Mouse (Mus musculus): ENCODE data around the gene Rab35. TPM values are rescaled to one million over a fixed set of nuclear protein-coding genes. Genes with fewer than 3 reads are reported as not detected.

Gene Rab35
- polyA plus RNA-seq (2015; fragmentation: Nextera tagmentation; extraction: Ambion mirVana) = 22.1 and 23.3 TPM in 2 replicates

- peak; percentile 96 for DNase-seq (ENCODE audit: low spot score)
Measured at GRCm38 (mm10) chr5:115631505-115632357, at the start of gene Rab35. TSS of gene Rab35 (plus strand) at chr5:115631908.

- no peak for DNase-seq (ENCODE audit: low spot score)
Measured at GRCm38 (mm10) chr5:115585616-115586015, 46.1 kb upstream of the Rab35 start.

DNA sequence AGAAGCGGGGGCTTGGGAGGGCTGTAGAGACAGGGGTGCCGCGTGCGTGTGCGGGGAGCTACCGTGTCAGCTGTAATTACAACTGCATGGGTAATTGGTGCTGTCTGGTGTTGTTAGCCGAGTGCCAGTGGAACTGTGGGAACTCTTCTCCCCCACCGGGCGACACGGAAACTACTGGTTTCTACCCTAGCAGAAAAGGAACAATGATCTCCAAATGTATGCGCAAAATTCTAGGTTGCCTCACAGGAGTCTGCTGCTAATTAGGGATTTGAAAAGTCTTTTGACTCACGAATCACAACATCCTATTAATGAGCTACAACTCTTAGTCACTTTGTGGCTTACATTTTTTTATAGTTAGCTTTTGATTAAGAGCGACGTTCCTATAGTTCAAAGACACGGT, 45.5 kb upstream of the Rab35 start:
- DNase-seq (ENCODE audit: low spot score) = no peak

DNA sequence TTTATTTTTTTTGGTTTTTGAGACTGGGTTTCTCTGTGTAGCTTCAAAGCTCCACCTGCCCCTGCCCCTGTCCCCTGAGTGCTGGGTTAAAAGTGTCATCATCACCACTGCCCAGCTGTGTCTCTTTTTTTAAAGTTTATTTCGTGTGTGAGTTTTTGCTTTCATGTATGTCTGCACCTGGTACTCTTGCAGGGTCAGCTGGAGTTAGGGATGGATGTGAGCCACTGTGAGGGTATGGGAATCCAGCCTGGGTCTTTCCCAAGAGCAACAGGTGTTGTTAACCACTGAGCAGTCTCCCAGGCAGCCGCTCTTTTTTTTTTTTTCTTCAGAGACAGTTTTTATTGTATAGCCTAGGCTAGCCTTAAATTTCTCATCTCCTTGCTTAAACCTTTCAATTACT, 44.9 kb upstream of the Rab35 start:
- no peak for DNase-seq (ENCODE audit: low spot score)

GRCm38 (mm10) chr5:115591028-115591427, 40.7 kb upstream of the Rab35 start:
- DNase-seq (ENCODE audit: low spot score) = no peak

DNA sequence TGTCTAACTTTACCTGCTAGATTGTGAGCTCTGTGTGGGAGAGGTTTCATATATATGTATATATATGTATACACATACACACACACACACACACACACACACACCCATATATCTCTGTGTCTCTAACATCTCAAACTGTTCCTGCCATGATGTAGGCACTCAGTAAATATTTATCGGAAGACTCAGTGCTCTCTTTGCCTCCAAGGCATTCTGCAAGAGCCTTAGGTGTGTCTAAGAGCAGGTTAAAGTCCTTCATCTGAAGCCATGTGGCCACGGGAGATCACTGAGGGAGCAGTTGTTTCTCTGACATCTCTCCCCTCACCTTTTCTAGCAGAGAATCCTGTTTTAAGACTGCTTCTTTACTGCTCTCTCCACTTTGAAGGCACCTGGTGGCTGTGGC, 40.2 kb upstream of the Rab35 start:
- DNase-seq (ENCODE audit: low spot score) = no peak

DNA sequence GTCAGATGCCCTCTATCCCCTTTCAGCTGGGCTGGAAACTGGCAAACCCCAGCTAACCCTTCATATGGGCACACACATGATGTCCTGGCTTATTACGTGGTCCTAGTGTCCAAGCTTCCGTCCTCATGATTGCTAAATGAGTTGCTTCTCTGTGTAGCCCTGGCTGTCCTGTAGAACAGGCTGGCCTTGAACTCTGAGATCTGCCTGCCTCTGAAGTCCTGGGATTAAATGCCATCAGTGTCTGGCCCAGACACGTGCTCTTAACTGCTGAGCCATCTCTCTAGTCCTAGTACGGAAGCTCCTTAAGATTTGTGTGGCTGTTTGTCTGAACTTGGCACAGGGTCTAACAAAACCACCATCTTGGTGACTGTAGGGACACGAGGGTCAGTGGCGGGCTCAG, 28.1 kb upstream of the Rab35 start:
- DNase-seq (ENCODE audit: low spot score) = no peak

DNA sequence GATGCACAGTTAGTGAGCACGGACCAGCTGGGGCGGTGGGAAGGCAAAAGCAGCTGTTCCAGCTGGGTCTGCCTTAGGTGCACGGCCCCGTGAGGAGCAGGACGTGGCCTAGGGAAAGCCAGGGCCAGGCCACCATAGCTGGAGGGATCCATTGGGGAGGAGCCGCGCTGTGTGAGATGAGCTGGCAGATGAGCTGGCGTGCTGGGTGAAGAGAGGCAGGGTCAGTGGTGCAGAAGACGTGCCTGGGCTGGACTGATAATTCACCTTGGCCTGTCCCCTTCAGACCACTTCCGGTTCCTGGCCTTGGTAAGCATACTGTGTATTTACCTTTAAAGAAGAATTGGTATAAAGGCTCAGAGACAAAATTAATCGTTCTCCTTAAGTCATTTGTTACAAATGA, 20.1 kb upstream of the Rab35 start:
- DNase-seq (ENCODE audit: low spot score) = no peak

GRCm38 (mm10) chr5:115613332-115613731, 18.4 kb upstream of the Rab35 start:
- no peak for DNase-seq (ENCODE audit: low spot score)

GRCm38 (mm10) chr5:115614948-115615347, 16.8 kb upstream of the Rab35 start:
- peak; percentile 59 for DNase-seq (ENCODE audit: low spot score)

- DNase-seq (ENCODE audit: low spot score) = no peak
Measured at GRCm38 (mm10) chr5:115619690-115620089, 12.0 kb upstream of the Rab35 start.

DNA sequence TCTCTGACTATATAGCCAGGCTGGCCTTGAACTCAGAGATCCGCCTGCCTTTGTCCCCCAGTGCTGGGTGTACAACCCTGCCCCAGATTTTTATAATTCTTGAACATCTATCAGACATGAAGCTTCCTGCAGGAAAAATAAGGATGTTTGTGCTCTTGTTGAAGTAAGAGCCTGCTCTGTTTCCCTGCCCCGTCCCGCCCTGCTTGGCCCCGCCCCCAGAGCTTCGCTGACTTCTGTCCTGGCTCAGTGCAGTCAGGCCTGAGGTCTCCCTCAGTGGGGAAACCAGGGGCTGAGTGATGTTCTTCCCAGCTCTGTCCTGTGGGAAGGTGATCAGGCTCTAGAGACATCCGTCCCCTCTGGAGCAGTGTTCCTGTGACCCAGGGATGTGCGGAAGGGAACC, 9.0 kb upstream of the Rab35 start:
- DNase-seq (ENCODE audit: low spot score) = no peak

DNA sequence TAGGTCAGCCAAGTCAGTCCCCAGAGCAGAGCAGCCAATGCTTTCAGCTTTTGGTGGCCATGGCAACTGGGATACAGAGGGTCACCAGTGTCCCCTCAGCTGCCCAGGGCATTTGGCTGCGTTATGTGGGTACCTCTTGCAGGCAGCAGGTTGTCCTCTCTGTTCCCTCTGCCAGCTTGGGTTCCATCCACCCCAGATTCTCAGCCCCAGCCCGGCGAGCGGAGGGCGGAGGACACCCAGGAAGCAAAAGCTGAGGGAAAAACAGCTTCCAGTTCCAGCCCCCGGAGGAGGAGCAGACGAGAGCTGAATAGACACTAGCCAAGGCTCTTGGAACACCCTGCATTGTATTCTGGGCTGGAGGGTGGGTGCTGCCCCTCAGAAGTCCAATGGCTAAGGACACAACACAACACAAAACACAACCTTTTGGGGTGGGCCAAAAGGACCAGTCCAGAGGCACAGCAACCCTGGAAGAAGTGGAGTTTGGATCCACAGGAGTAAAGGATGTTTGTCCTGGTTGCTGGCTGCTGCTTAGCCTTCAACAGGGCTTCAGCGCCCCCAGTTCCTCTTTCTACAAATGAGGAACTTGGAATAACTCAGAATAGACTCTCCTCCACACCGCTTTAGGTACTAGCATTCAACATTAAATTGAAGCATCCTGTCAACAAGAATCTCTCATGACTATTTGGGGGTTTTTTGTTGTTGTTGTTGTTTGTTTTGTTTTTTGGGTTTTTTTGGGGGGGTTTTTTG, 7.8 kb upstream of the Rab35 start:
- DNase-seq (ENCODE audit: low spot score) = no peak

DNA sequence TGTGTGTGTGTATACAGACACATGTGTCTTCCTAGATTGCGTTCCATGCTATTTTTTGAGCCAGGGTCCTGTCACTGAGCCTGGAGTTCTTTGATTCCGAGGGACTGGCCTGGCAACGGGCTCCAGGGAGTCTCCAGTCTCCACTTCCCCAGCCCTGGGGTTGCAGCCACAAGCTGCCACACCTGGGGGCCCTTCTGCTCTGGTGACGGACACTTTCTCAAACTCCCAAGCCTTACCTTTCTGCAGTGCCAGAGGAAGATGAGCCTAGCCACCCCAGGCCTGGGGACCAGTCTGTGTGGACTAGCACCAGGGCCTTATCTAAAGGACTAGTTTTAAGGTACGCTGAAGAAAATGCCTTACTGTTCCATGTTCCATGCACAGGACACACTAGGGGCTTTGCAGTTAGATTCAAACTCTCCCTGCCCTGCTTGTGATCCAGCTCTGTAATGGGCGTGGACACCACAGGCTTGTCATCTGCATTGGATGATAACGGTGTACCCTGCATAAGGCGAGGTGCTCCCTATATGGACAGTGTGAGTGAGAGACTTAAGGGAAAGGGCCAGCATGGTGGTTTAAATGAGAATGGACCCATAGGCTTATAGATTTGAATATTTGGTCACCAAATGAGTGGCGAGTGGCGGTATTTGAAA, 5.3 kb upstream of the Rab35 start:
- no peak for DNase-seq (ENCODE audit: low spot score)

GRCm38 (mm10) chr5:115628083-115628482, 3.6 kb upstream of the Rab35 start:
- DNase-seq (ENCODE audit: low spot score) = no peak

DNA sequence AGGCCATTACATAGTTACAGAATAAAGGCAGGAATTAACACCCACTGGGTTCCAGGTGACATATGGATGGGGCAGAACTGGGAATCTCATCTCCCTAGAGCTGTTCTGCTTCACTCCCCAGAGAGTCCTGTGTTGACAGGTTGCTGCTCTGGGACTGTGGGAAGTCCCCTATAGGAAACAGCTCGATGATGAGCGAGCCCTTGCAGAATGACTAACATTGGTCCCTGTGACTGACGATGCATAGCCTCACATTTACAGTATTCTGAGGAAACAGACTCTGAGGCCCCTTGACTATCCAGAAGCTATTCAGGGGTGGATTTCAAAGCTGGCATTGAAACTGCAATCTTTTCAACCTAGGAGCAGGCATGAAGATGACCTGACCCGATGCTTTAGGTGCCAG, 2.0 kb upstream of the Rab35 start:
- DNase-seq (ENCODE audit: low spot score) = no peak

- no peak for DNase-seq (ENCODE audit: low spot score)
Measured at GRCm38 (mm10) chr5:115630291-115630690, 1.4 kb upstream of the Rab35 start.

- DNase-seq (ENCODE audit: low spot score) = peak; percentile 29
Measured at GRCm38 (mm10) chr5:115632358-115632714, 628 bp downstream of the Rab35 start.

- DNase-seq (ENCODE audit: low spot score) = no peak
Measured at GRCm38 (mm10) chr5:115633060-115633459, 1.4 kb downstream of the Rab35 start.

DNA sequence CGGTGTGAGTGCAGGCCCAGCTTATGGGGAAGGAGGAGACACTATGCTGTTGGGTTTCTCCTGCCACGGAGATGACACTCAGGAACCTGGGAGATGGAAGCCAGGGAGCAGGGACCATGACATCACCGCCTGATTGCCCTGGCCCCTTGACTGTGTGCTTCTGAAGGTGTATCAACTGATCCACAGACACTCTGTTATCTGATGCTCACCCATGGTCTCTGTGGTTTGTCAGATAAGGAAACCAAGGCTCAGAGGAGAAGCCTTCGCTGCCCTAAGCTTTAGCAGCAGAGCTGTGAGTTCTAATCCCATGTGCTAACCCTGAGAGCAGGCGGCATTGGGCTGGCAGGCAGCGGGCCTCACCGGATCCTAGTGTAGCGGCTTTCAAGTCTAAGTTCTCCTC, 2.3 kb downstream of the Rab35 start:
- no peak for DNase-seq (ENCODE audit: low spot score)

- DNase-seq (ENCODE audit: low spot score) = peak; percentile 37
Measured at GRCm38 (mm10) chr5:115635536-115635935, 3.8 kb downstream of the Rab35 start.

GRCm38 (mm10) chr5:115644192-115644591, 12.5 kb downstream of the Rab35 start:
- DNase-seq (ENCODE audit: low spot score) = peak; percentile 41
